Mouse (Mus musculus) kidney, postnatal 0 days (tissue): ENCODE measurements around the gene Kif13a. TPM values are rescaled to one million over a fixed set of nuclear protein-coding genes. Genes with fewer than 3 reads are reported as not detected.

Source experiments
- ATAC-seq: fragments of 200-750 bp; cut with Nextera tagmentation; replicated peaks from 2 replicates; pipeline ENCODE4 v1.8.0; 2017; ENCODE audit warnings: low read depth, moderate number of reproducible peaks, moderate TSS enrichment, moderate library complexity; ENCODE audit not compliant: low FRiP score
- DNase-seq: peaks from one replicate; pipeline ENCODE4 v3.0.0-alpha.2; 2016; ENCODE audit warnings: low spot score
- H3K27ac ChIP-seq: fragments of 300-500 bp; sonication (generic); 2 replicates; pipeline ENCODE4 v1.5.1; 2014; ENCODE audit warnings: mild to moderate bottlenecking
- H3K27me3 ChIP-seq: fragments of 300-500 bp; sonication (generic); 2 replicates; pipeline ENCODE4 v1.6.1; 2014; ENCODE audit warnings: low read length, mixed read lengths; ENCODE audit not compliant: insufficient read depth
- H3K36me3 ChIP-seq: fragments of 300-500 bp; sonication (generic); 2 replicates; pipeline ENCODE4 v1.6.1; 2014; ENCODE audit warnings: low read length, mixed read lengths; ENCODE audit not compliant: insufficient read depth
- H3K4me1 ChIP-seq: fragments of 300-500 bp; sonication (generic); replicated peaks from 2 replicates; pipeline ENCODE4 v1.6.1; 2014; ENCODE audit warnings: antibody characterized with exemption, low read length, mixed read lengths; ENCODE audit not compliant: insufficient read depth
- H3K4me2 ChIP-seq: fragments of 300-500 bp; sonication (generic); 2 replicates; pipeline ENCODE4 v1.6.1; 2014; ENCODE audit warnings: mild to moderate bottlenecking, low read length, moderate library complexity, mixed read lengths
- H3K4me3 ChIP-seq: fragments of 300-500 bp; sonication (generic); replicated peaks from 2 replicates; pipeline ENCODE4 v1.5.1; 2014; ENCODE audit warnings: low read depth, low read length
- H3K9ac ChIP-seq: fragments of 300-500 bp; sonication (generic); 2 replicates; pipeline ENCODE4 v1.6.1; 2014; ENCODE audit warnings: low read depth, low read length
- H3K9me3 ChIP-seq: fragments of 300-500 bp; sonication (generic); replicated peaks from 2 replicates; pipeline ENCODE4 v1.6.1; 2016; ENCODE audit warnings: low read length, inconsistent platforms, mixed read lengths
- CTCF ChIP-seq: IDR thresholded peaks from 2 replicates; pipeline ENCODE4 v1.5.1; 2016; ENCODE audit warnings: antibody characterized with exemption, low read depth, mild to moderate bottlenecking, moderate library complexity
- whole genome bisulfite sequencing: fragments of 180-500 bp; shearing (Covaris S2); extraction: QIAGEN DNeasy Blood & Tissue Kit; methylation state at CpG from one replicate; pipeline ENCODE4 v1.1.7; 2014; 5-methylcytosine and 5-hydroxymethylcytosine counted together
- polyA plus RNA-seq: library from polyadenylated mRNA; unstranded; fragments of >200 nt; fragmentation: Nextera tagmentation; extraction: Ambion mirVana; gene quantifications from 2 replicates; pipeline ENCODE4 v1.2.1, GENCODE M21; 2015

Gene Kif13a
- polyA plus RNA-seq, 1 experiment from 2014 or later = 13.1 TPM

- no peaks in the 10 kb centered on the region for H3K9me3 ChIP-seq
- no peak overlapping the region for H3K9ac ChIP-seq
- TF ChIP-seq CTCF = no peak
- no peak overlapping the region for H3K4me3 ChIP-seq
- no peak for DNase-seq
- no peaks in the 10 kb centered on the region for H3K27me3 ChIP-seq
- no peak overlapping the region for H3K27ac ChIP-seq
- peaks cover 8% of the 10 kb centered on the region; the same call in 1 of the 2 replicates for H3K4me1 ChIP-seq
- WGBS = 75% methylated on average over 12 of the region's 12 CpGs
- no peak overlapping the region for H3K4me2 ChIP-seq
- H3K36me3 ChIP-seq = no peaks in the 10 kb centered on the region
- ATAC-seq = no peak
Observed at GRCm38 (mm10) chr13:46888150-46888683, 41.5 kb downstream of the Kif13a start.

GRCm38 (mm10) chr13:46886497-46887261 lies 43.0 kb downstream of the Kif13a start:
- WGBS = 90% methylated on average over 10 of the region's 10 CpGs
- H3K27ac ChIP-seq = no peak overlapping the region
- no peak for TF ChIP-seq CTCF
- ATAC-seq (no peak), DNase-seq (no peak)
- H3K4me1 ChIP-seq = peaks cover 8% of the 10 kb centered on the region; the same call in 1 of the 2 replicates
- no peaks in the 10 kb centered on the region for H3K36me3 ChIP-seq
- H3K9me3 ChIP-seq = no peaks in the 10 kb centered on the region
- no peak overlapping the region for H3K4me2 ChIP-seq
- no peak overlapping the region for H3K9ac ChIP-seq
- H3K4me3 ChIP-seq = no peak overlapping the region
- H3K27me3 ChIP-seq = no peaks in the 10 kb centered on the region

DNA sequence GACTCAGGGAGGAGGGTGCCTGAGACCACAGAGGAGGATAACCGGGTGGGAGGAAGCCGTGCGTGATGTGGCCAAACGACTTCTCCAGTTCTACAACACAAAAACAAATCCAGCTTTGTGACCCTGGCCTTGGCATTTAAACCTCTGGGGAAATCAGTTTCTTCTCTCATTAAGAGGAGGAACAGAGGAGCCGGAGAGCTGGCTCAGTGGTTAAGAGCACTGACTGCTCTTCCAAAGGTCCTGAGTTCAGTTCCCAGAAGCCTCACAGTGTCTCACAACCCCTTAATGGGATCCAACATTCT lies 44.0 kb downstream of the Kif13a start:
- DNase-seq = no peak
- Histone ChIP-seq H3K9ac (0 out of 2 replicates have a peak overlapping the region, but pooled peaks have one; percentile 8), H3K27me3 (no peaks in the 10 kb centered on the region), H3K9me3 (no peaks in the 10 kb centered on the region), H3K4me3 (no peak overlapping the region), H3K4me2 (no peak overlapping the region), H3K4me1 (peaks cover 8% of the 10 kb centered on the region; the same call in 1 of the 2 replicates), H3K27ac (peak overlapping the region; percentile 31; the same call in 1 of the 2 replicates), H3K36me3 (no peaks in the 10 kb centered on the region)
- no peak for ATAC-seq
- TF ChIP-seq CTCF = no peak
- 18% methylated on average over 5 of the region's 5 CpGs for WGBS

- Histone ChIP-seq H3K27me3 (no peaks in the 10 kb centered on the region), H3K27ac (peak overlapping the region; percentile 31; the same call in 1 of the 2 replicates), H3K9ac (0 out of 2 replicates have a peak overlapping the region, but pooled peaks have one; percentile 8), H3K36me3 (no peaks in the 10 kb centered on the region), H3K4me3 (no peak overlapping the region), H3K4me1 (peaks cover 8% of the 10 kb centered on the region; the same call in 1 of the 2 replicates), H3K9me3 (no peaks in the 10 kb centered on the region), H3K4me2 (0 out of 2 replicates have a peak overlapping the region, but pooled peaks have one; percentile 6)
- DNase-seq (peak; percentile 63), ATAC-seq (0 out of 2 replicates have a peak, but pooled peaks have one; percentile 9)
- WGBS = 48% methylated on average over 26 of the region's 26 CpGs
- TF ChIP-seq CTCF = no peak
Observed at GRCm38 (mm10) chr13:46884898-46885758, 44.5 kb downstream of the Kif13a start.

DNA sequence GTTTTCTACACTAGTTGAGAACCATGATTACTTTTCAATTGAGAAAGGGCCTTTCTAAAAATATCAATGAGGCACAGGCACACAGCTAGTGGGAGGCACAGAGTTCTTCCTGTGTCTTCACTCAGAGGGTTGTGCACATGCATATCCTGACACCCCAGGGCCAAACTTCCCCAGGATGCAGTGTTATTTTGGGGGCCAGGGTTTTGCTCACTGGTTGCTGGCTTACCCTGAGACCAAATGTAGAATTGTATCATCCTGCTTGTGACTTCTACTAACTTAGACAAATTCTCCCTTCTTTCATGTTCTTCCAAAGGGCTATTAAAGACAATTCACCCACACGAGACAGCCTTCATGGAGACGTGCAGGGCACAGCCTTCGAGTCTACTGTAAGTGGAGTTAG lies 45.7 kb downstream of the Kif13a start:
- Histone ChIP-seq H3K36me3 (no peaks in the 10 kb centered on the region), H3K4me1 (peaks cover 8% of the 10 kb centered on the region; the same call in 1 of the 2 replicates), H3K9me3 (no peaks in the 10 kb centered on the region), H3K27me3 (no peaks in the 10 kb centered on the region), H3K9ac (no peak overlapping the region), H3K4me2 (no peak overlapping the region), H3K27ac (peak overlapping the region; percentile 31), H3K4me3 (no peak overlapping the region)
- ATAC-seq (no peak), DNase-seq (no peak)
- no peak for TF ChIP-seq CTCF
- WGBS = 75% methylated on average over 3 of the region's 3 CpGs

DNA sequence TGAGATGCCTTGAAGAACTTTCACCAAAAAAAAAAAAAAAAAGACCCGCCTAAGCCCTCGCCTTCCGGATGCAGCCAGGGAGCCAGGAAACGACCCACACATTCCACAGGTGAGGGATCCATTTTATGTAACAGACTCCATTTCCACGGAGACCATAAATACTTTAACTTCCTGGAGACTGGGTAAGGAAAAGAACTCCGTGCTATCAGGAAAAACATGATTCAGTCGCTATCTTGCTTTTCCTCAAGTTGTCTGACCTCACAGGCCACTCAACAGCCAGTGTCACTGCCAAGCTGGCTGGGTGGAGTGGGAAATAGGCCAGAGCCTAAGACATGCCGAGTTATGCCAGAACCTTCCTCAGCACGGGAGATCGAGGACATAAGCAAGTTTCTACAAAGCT lies 46.3 kb downstream of the Kif13a start:
- Histone ChIP-seq H3K36me3 (no peaks in the 10 kb centered on the region), H3K27me3 (no peaks in the 10 kb centered on the region), H3K9me3 (no peaks in the 10 kb centered on the region), H3K9ac (no peak overlapping the region), H3K4me2 (no peak overlapping the region), H3K4me1 (peaks cover 8% of the 10 kb centered on the region; the same call in 1 of the 2 replicates), H3K4me3 (no peak overlapping the region), H3K27ac (peak overlapping the region; percentile 31)
- no peak for TF ChIP-seq CTCF
- ATAC-seq (no peak), DNase-seq (peak; percentile 51)
- 30% methylated on average over 10 of the region's 10 CpGs for WGBS
